Mouse (Mus musculus) olfactory bulb, adult 2 months (tissue): ENCODE data around the gene Selplg.

Experiments
- CTCF ChIP-seq: fragments of 200-500 bp; IDR thresholded peaks from 2 replicates; pipeline ENCODE4 v1.5.1; 2012; ENCODE audit warnings: low read depth, mild to moderate bottlenecking, low read length, moderate library complexity; ENCODE audit not compliant: insufficient read depth
- POLR2A ChIP-seq: fragments of 200-500 bp; IDR thresholded peaks from 2 replicates; pipeline ENCODE4 v1.6.1; 2012; ENCODE audit warnings: mild to moderate bottlenecking, low read depth, low read length, moderate library complexity; ENCODE audit not compliant: insufficient read depth

DNA sequence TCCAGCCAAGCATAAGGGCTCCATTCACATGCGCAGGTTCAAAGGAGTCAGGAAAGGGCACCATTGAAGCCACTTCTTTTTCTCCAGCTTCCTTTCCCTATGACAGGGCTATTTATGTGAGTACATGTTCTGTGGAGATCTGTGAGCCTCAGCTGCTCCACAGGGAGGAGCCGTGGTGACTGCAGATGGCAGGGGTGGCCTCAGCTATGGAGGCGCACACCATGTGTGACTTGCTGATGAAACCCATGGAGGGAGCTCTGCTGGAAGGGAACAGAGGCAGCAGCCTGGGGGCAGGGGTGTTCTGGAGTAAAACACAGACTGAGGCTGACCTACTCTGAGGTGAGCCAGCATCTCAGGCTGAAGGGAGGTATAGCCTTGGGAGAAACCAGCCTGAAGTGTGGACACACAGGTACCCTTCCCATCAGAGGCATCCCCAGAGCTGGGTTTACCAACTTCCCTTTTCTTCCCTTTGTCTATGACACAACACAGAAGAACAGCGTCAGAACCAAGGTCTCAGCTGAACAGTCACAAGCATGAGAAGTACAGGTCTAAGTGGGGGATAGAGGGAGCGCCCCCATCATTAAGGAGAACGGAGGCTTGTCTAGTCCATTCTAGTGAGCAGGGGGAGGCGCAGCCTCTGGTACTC, 39.6 kb upstream of the Selplg start:
- no peak for TF ChIP-seq POLR2A
- 0 out of 2 replicates have a peak, but pooled peaks have one; percentile 15 for TF ChIP-seq CTCF
